Mouse (Mus musculus): ENCODE results near the gene Slc38a5. TPM values are rescaled to one million over a fixed set of nuclear protein-coding genes. Genes with fewer than 3 reads are reported as not detected.
A peak's percentile ranks its signal among the peaks of the same experiment; 100 is the strongest.
"Not testable (repeated sequence)": the region's sequence is repeated elsewhere in the genome, so short reads cannot be mapped to it uniquely, and the experiment has no call there.

Slc38a5 gene
- total RNA-seq, 2 experiments from 2014 or later, result 0.78 to 1.6 TPM

GRCm38 (mm10) chrX:8274056-8274455 is 3.1 kb downstream of the Slc38a5 start:
- intact Hi-C loops (cut with DNase I), result no loop called here
- peak in 1 of 2 experiments; percentile 21 for DNase-seq

GRCm38 (mm10) chrX:8288621-8289020 is 17.7 kb downstream of the Slc38a5 start:
- DNase-seq, result no peak
- intact Hi-C loops (cut with DNase I), result no loop called here

DNA sequence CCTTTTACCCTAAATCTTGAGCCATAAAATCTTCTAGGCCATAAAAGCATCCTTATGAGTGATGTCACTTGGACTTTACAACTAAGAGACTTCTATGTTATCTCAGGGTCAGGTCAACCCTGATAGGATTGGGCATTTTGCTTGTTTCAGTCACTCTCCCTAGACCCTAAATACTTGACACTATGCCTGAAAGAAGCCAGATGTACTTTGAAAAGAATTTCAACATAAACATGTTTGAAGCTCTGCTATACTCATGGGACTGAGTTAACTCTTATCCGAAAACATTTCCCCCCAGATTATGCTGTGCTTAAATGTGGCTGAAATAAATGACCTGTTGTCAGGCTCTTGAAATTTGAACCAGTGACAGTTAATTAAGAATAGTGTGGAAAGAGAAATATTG is 38.4 kb downstream of the Slc38a5 start:
- intact Hi-C loops (cut with DNase I), result no loop called here
- no peak for DNase-seq

- intact Hi-C loops (cut with DNase I), result not testable (repeated sequence)
- peak; percentile 15 to 58 for DNase-seq
Measured at GRCm38 (mm10) chrX:8314905-8315304, 44.0 kb downstream of the Slc38a5 start.

- intact Hi-C loops (cut with DNase I), result no loop called here
Measured at GRCm38 (mm10) chrX:8327124-8327523, 56.2 kb downstream of the Slc38a5 start, which contains the start of gene Ssxb10. Gene Ssxb10, plus strand, starts transcription at chrX:8327424.

More at GRCm38 (mm10) chrX:8327124-8327523, 56.2 kb downstream of the Slc38a5 start, which contains the start of gene Ssxb10:
- no peak for DNase-seq

Other genes with a start within 250 kb of the Slc38a5 start
- gene Suv39h1, start 196.4 kb upstream of the Slc38a5 start, total RNA-seq (2021), result 1 to 10 TPM; 6.0 to 6.7 TPM
- 1 to 10 TPM; 2.7 to 4.0 TPM for gene Was, start 180.6 kb upstream of the Slc38a5 start, total RNA-seq (2021)
- gene Wdr13, start 138.2 kb upstream of the Slc38a5 start, total RNA-seq (2021), result 10 to 100 TPM; 67.7 to 71.3 TPM
- 100 to 1,000 TPM; 158 to 181 TPM for gene Rbm3, start 125.3 kb upstream of the Slc38a5 start, total RNA-seq (2021)
- 1 to 10 TPM; 4.1 to 4.2 TPM for gene Tbc1d25, start 95.0 kb upstream of the Slc38a5 start, total RNA-seq (2021)
- 10 to 100 TPM; 19.0 to 24.7 TPM for gene Ebp, start 77.6 kb upstream of the Slc38a5 start, total RNA-seq (2021)
- gene Porcn, start 64.6 kb upstream of the Slc38a5 start, total RNA-seq (2021), result 1 to 10 TPM; 1.8 to 3.7 TPM
- gene Ftsj1, start 18.7 kb upstream of the Slc38a5 start, total RNA-seq (2021), result 10 to 100 TPM in 1 of 2 experiments, 1 to 10 TPM in 1; 9.8 to 12.7 TPM
- not detected for gene Ssxb10, start 56.3 kb downstream of the Slc38a5 start, total RNA-seq (2021)
- gene Ssxb9, start 95.8 kb downstream of the Slc38a5 start, total RNA-seq (2021), result not detected
- gene Ssxb1, start 142.2 kb downstream of the Slc38a5 start, total RNA-seq (2021), result not detected
- not detected for gene Ssxb2, start 190.6 kb downstream of the Slc38a5 start, total RNA-seq (2021)

Measured in heart, postnatal 14 days (tissue).